Mouse (Mus musculus): Measurements from ENCODE around the gene Arhgap28. TPM values are rescaled to one million over a fixed set of nuclear protein-coding genes. Genes with fewer than 3 reads are reported as not detected.

The Arhgap28 gene
- polyA plus RNA-seq, 1 experiment from 2014 or later, result 70.4 TPM

DNA sequence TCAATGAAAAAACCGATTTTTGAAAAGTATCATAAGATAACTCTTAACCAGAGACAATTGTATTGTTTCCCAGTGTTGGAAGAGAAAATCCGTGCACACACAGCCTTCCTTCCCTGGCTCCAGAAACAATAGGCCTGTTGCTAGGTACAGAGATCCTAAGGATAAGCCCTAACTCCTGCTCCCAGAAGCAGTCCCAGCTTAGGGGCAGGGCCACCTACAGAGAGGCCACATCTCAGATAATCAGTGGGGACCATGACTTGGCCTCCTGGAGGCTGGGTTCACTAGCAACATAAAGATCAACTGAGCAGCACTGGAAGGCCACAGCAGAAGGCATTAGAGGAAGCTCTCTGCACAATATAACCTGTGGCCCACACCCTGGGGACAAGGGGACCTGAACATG is 27.5 kb downstream of the Arhgap28 start:
- no peak overlapping the region for H3K9ac ChIP-seq
- no peak for DNase-seq
- TF ChIP-seq CTCF (IDR thresholded peaks at IDR 0.05; ENCODE audit: low read depth), result no peak
- H3K4me2 ChIP-seq, result no peak overlapping the region
- H3K27me3 ChIP-seq (ENCODE audit: insufficient read depth, low read length), result no peaks in the 10 kb centered on the region
- peak overlapping the region; percentile 30; the same call in 1 of the 2 replicates for H3K27ac ChIP-seq (ENCODE audit: low read depth)
- H3K4me1 ChIP-seq (ENCODE audit: insufficient read depth), result peaks cover 41% of the 10 kb centered on the region
- no peaks in the 10 kb centered on the region for H3K9me3 ChIP-seq (ENCODE audit: low read depth, low read length)
- no peak overlapping the region for H3K4me3 ChIP-seq (ENCODE audit: low read depth, low read length)
- WGBS, result 45% methylated on average over 2 of the region's 2 CpGs
- H3K36me3 ChIP-seq (ENCODE audit: insufficient read depth), result peaks cover 5% of the 10 kb centered on the region; the same call in 1 of the 2 replicates
- 0 out of 2 replicates have a peak, but pooled peaks have one; percentile 29 for ATAC-seq (ENCODE audit: insufficient read depth)

DNA sequence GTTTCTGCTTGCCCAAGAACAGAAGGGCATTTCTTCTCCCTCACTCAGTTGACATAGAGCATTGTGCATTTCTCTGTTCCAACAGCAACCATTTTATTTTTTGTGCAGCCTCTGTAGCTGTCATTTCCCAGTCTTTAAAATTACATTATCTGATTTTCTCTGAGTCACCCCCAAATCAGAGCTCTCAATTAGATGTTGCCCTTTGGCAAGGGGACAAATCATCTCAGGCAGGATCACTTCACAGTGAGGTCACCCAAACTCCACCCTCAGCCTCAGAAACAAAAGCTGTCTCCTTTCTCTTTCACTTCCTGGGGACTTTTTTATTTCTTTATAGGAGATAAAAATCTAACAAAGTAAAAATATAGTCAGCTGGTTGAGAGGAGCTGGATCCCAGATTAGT is 27.9 kb downstream of the Arhgap28 start:
- ATAC-seq (ENCODE audit: insufficient read depth) (no peak), DNase-seq (peak; percentile 52)
- Histone ChIP-seq H3K27ac (ENCODE audit: low read depth) (peak overlapping the region; percentile 42; the same call in 1 of the 2 replicates), H3K4me3 (ENCODE audit: low read depth, low read length) (no peak overlapping the region), H3K27me3 (ENCODE audit: insufficient read depth, low read length) (no peaks in the 10 kb centered on the region), H3K4me2 (no peak overlapping the region), H3K4me1 (ENCODE audit: insufficient read depth) (peaks cover 40% of the 10 kb centered on the region), H3K9me3 (ENCODE audit: low read depth, low read length) (no peaks in the 10 kb centered on the region), H3K9ac (no peak overlapping the region), H3K36me3 (ENCODE audit: insufficient read depth) (peaks cover 5% of the 10 kb centered on the region; the same call in 1 of the 2 replicates)
- TF ChIP-seq CTCF (IDR thresholded peaks at IDR 0.05; ENCODE audit: low read depth), result no peak

DNA sequence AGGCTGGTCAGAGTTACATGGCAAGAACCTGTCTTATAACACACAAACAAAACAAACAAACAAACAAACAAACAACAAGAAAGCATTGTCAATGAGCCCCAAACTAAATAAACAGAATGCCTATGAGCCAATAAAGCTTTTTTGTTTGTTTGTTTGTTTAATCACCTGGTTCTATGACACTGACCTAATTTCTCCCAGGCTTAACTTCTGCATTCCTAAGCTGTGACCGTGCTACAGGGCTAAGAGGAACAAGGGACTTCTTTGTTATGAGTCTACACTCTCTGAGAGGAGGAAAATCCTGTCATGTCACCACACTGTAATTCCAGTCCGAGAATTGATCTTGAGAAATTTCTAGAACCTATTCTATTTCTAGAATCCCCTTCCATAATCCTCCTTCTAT is 29.2 kb downstream of the Arhgap28 start:
- TF ChIP-seq CTCF (IDR thresholded peaks at IDR 0.05; ENCODE audit: low read depth), result no peak
- H3K4me2 ChIP-seq, result no peak overlapping the region
- H3K36me3 ChIP-seq (ENCODE audit: insufficient read depth), result peaks cover 5% of the 10 kb centered on the region; the same call in 1 of the 2 replicates
- peaks cover 35% of the 10 kb centered on the region for H3K4me1 ChIP-seq (ENCODE audit: insufficient read depth)
- no peaks in the 10 kb centered on the region for H3K9me3 ChIP-seq (ENCODE audit: low read depth, low read length)
- no peak overlapping the region for H3K9ac ChIP-seq
- WGBS, result 43% methylated on average over 2 of the region's 2 CpGs
- DNase-seq (no peak), ATAC-seq (ENCODE audit: insufficient read depth) (no peak)
- no peak overlapping the region for H3K4me3 ChIP-seq (ENCODE audit: low read depth, low read length)
- H3K27ac ChIP-seq (ENCODE audit: low read depth), result no peak overlapping the region
- no peaks in the 10 kb centered on the region for H3K27me3 ChIP-seq (ENCODE audit: insufficient read depth, low read length)

- Histone ChIP-seq H3K4me1 (ENCODE audit: insufficient read depth) (peaks cover 8% of the 10 kb centered on the region; the same call in 1 of the 2 replicates), H3K9ac (no peak overlapping the region), H3K27me3 (ENCODE audit: insufficient read depth, low read length) (no peaks in the 10 kb centered on the region), H3K4me3 (ENCODE audit: low read depth, low read length) (no peak overlapping the region), H3K4me2 (no peak overlapping the region), H3K27ac (ENCODE audit: low read depth) (no peak overlapping the region), H3K9me3 (ENCODE audit: low read depth, low read length) (no peaks in the 10 kb centered on the region), H3K36me3 (ENCODE audit: insufficient read depth) (no peaks in the 10 kb centered on the region; the same call in 1 of the 2 replicates)
- WGBS, result 50% methylated on average over 8 of the region's 8 CpGs
- ATAC-seq (ENCODE audit: insufficient read depth) (peak; percentile 52; the same call in 1 of the 2 replicates), DNase-seq (peak; percentile 70)
- no peak for TF ChIP-seq CTCF (IDR thresholded peaks at IDR 0.05; ENCODE audit: low read depth)
These were observed 36.9 kb downstream of the Arhgap28 start for GRCm38 (mm10) chr17:67966853-67967540.

GRCm38 (mm10) chr17:67962858-67963257 is 41.1 kb downstream of the Arhgap28 start:
- no peak for TF ChIP-seq CTCF (IDR thresholded peaks at IDR 0.05; ENCODE audit: low read depth)
- Histone ChIP-seq H3K4me3 (ENCODE audit: low read depth, low read length) (no peak overlapping the region), H3K9me3 (ENCODE audit: low read depth, low read length) (no peaks in the 10 kb centered on the region), H3K27ac (ENCODE audit: low read depth) (no peak overlapping the region), H3K4me2 (no peak overlapping the region), H3K36me3 (ENCODE audit: insufficient read depth) (peaks cover 4% of the 10 kb centered on the region; the same call in 1 of the 2 replicates), H3K4me1 (ENCODE audit: insufficient read depth) (peaks cover 8% of the 10 kb centered on the region; the same call in 1 of the 2 replicates), H3K9ac (no peak overlapping the region), H3K27me3 (ENCODE audit: insufficient read depth, low read length) (no peaks in the 10 kb centered on the region)
- DNase-seq (no peak), ATAC-seq (ENCODE audit: insufficient read depth) (no peak)
- WGBS, result 87% methylated on average over 6 of the region's 6 CpGs

- WGBS, result 89% methylated on average over 8 of the region's 8 CpGs
- no peak overlapping the region for H3K4me2 ChIP-seq
- ATAC-seq (ENCODE audit: insufficient read depth) (no peak), DNase-seq (no peak)
- no peaks in the 10 kb centered on the region for H3K27me3 ChIP-seq (ENCODE audit: insufficient read depth, low read length)
- H3K4me1 ChIP-seq (ENCODE audit: insufficient read depth), result peaks cover 8% of the 10 kb centered on the region
- no peak overlapping the region for H3K27ac ChIP-seq (ENCODE audit: low read depth)
- no peaks in the 10 kb centered on the region for H3K9me3 ChIP-seq (ENCODE audit: low read depth, low read length)
- peaks cover 4% of the 10 kb centered on the region; the same call in 1 of the 2 replicates for H3K36me3 ChIP-seq (ENCODE audit: insufficient read depth)
- TF ChIP-seq CTCF (IDR thresholded peaks at IDR 0.05; ENCODE audit: low read depth), result no peak
- no peak overlapping the region for H3K9ac ChIP-seq
- H3K4me3 ChIP-seq (ENCODE audit: low read depth, low read length), result no peak overlapping the region
These were observed 41.9 kb downstream of the Arhgap28 start for GRCm38 (mm10) chr17:67962020-67962419.

- H3K9me3 ChIP-seq (ENCODE audit: low read depth, low read length), result no peaks in the 10 kb centered on the region
- no peak for DNase-seq
- H3K9ac ChIP-seq, result no peak overlapping the region
- no peak overlapping the region for H3K27ac ChIP-seq (ENCODE audit: low read depth)
- 86% methylated on average over 7 of the region's 7 CpGs for WGBS
- H3K4me3 ChIP-seq (ENCODE audit: low read depth, low read length), result no peak overlapping the region
- H3K36me3 ChIP-seq (ENCODE audit: insufficient read depth), result 0 out of 2 replicates have a peak, but pooled peaks cover 4% of the 10 kb centered on the region
- peaks cover 37% of the 10 kb centered on the region for H3K4me1 ChIP-seq (ENCODE audit: insufficient read depth)
- H3K4me2 ChIP-seq, result no peak overlapping the region
- no peaks in the 10 kb centered on the region for H3K27me3 ChIP-seq (ENCODE audit: insufficient read depth, low read length)
- no peak for TF ChIP-seq CTCF (IDR thresholded peaks at IDR 0.05; ENCODE audit: low read depth)
- no peak for ATAC-seq (ENCODE audit: insufficient read depth)
These were observed 45.0 kb downstream of the Arhgap28 start for GRCm38 (mm10) chr17:67958909-67959308.
